17 mouse cellular contexts compared by ENCODE assay signal in genomic region chr17:15129630-15130287, GRCm38 (mm10).
DNase-seq lines count a peak whose midpoint lies in the region; ATAC-seq lines count a peak whose summit lies in the region.
"Had no signal": no experiment of that assay in that cellular context is flagged by ENCODE, and none has a peak within 500 bp of the region (broad histone marks: within the 10 kb centered on the region; RNA-seq: fewer than 3 reads in every experiment).

No protein-coding gene starts in this region.

- H3K9ac ChIP-seq in heart, embryonic 13.5 days, result no peak overlapping the region
- no peak overlapping the region for H3K9ac ChIP-seq in forebrain, embryonic 14.5 days (ENCODE audit: low read length)
- H3K9ac ChIP-seq: embryonic facial prominence, embryonic 13.5 days; forebrain, embryonic 12.5 days; liver, embryonic 13.5 days; midbrain, embryonic 13.5 days had no signal

- no peaks in the 10 kb centered on the region for H3K9me3 ChIP-seq in heart, embryonic 13.5 days
- no peaks in the 10 kb centered on the region for H3K9me3 ChIP-seq in forebrain, embryonic 14.5 days (replicated peaks; ENCODE audit: control insufficient read depth, low read length)
- H3K9me3 ChIP-seq: embryonic facial prominence, embryonic 13.5 days; forebrain, embryonic 12.5 days; hindbrain, embryonic 10.5 days; liver, embryonic 13.5 days; midbrain, embryonic 13.5 days had no signal

- peak; percentile 44 for DNase-seq in adrenal gland, postnatal 14 days
- DNase-seq in adrenal gland, adult 18-20 months (ENCODE audit: low spot score in 2 of 2), result no peak
- peak; percentile 48 for DNase-seq in gastrocnemius, postnatal 25 days
- DNase-seq in layer of hippocampus, adult 9-11 months, result no peak
- DNase-seq in forebrain, embryonic 14.5 days (ENCODE audit: low spot score), result no peak
- no peak for DNase-seq in T-cell, adult 2 months (ENCODE audit: low spot score)
- DNase-seq: cerebellum, postnatal 14 days; kidney, postnatal 14 days; liver, embryonic 13.5 days; lung, postnatal 14 days; thymus, adult 18-20 months had no signal

- 48% methylated on average over 9 of the region's 9 CpGs for WGBS in heart, embryonic 13.5 days
- 75% methylated on average over 9 of the region's 9 CpGs for WGBS in forebrain, embryonic 14.5 days

- no peak overlapping the region for H3K4me2 ChIP-seq in heart, embryonic 13.5 days
- no peak overlapping the region for H3K4me2 ChIP-seq in forebrain, embryonic 14.5 days (ENCODE audit: low read length)
- H3K4me2 ChIP-seq: embryonic facial prominence, embryonic 13.5 days; forebrain, embryonic 12.5 days; liver, embryonic 13.5 days; midbrain, embryonic 13.5 days had no signal

- H3K36me3 ChIP-seq in heart, embryonic 13.5 days, result no peaks in the 10 kb centered on the region
- H3K36me3 ChIP-seq in forebrain, embryonic 14.5 days (ENCODE audit: control insufficient read depth, insufficient read depth, low read length), result no peaks in the 10 kb centered on the region
- H3K36me3 ChIP-seq: embryonic facial prominence, embryonic 13.5 days; forebrain, embryonic 12.5 days; hindbrain, embryonic 10.5 days; liver, embryonic 13.5 days; midbrain, embryonic 13.5 days had no signal

- no peak; the same call in 1 of the 2 replicates for ATAC-seq in heart, embryonic 13.5 days (ENCODE audit: extremely low read depth, insufficient number of reproducible peaks, low FRiP score, low TSS enrichment)
- 0 out of 2 replicates have a peak, but pooled peaks have one; percentile 12 for ATAC-seq in megakaryocyte, adult 5-6 weeks (ENCODE audit: poor library complexity, severe bottlenecking)
- no peak for ATAC-seq in forebrain, embryonic 14.5 days
- ATAC-seq: midbrain, embryonic 13.5 days had no signal

- no peaks in the 10 kb centered on the region; the same call in 1 of the 2 replicates for H3K27me3 ChIP-seq in heart, embryonic 13.5 days (replicated peaks)
- H3K27me3 ChIP-seq in forebrain, embryonic 14.5 days (replicated peaks; ENCODE audit: control insufficient read depth, insufficient read depth, low read length), result no peaks in the 10 kb centered on the region
- H3K27me3 ChIP-seq: embryonic facial prominence, embryonic 13.5 days; forebrain, embryonic 12.5 days; liver, embryonic 13.5 days; midbrain, embryonic 13.5 days had no signal

- H3K4me3 ChIP-seq in heart, embryonic 13.5 days, result no peak overlapping the region
- no peak overlapping the region for H3K4me3 ChIP-seq in forebrain, embryonic 14.5 days (ENCODE audit: low read depth, low read length)
- H3K4me3 ChIP-seq: embryonic facial prominence, embryonic 13.5 days; forebrain, embryonic 12.5 days; hindbrain, embryonic 10.5 days; liver, embryonic 13.5 days; midbrain, embryonic 13.5 days had no signal

- peaks cover 23% of the 10 kb centered on the region for H3K4me1 ChIP-seq in heart, embryonic 13.5 days
- H3K4me1 ChIP-seq in forebrain, embryonic 14.5 days (ENCODE audit: control insufficient read depth, insufficient read depth, low read length), result no peaks in the 10 kb centered on the region
- H3K4me1 ChIP-seq: embryonic facial prominence, embryonic 13.5 days; forebrain, embryonic 12.5 days; hindbrain, embryonic 10.5 days; midbrain, embryonic 13.5 days had no signal

- H3K27ac ChIP-seq in heart, embryonic 13.5 days (replicated peaks), result peak overlapping the region; percentile 78
- H3K27ac ChIP-seq in forebrain, embryonic 14.5 days (ENCODE audit: low read depth, low read length), result no peak overlapping the region
- H3K27ac ChIP-seq: embryonic facial prominence, embryonic 13.5 days; forebrain, embryonic 12.5 days; hindbrain, embryonic 10.5 days; liver, embryonic 13.5 days; midbrain, embryonic 13.5 days had no signal

Comparison
In these comparisons a context has a peak if more than half of its experiments do, and no peak if none do; other contexts are left out.
1. DNase-seq: peak in adrenal gland, postnatal 14 days (single experiment) and gastrocnemius, postnatal 25 days (single experiment); none in adrenal gland, adult 18-20 months (0 of 2), layer of hippocampus, adult 9-11 months (single experiment), forebrain, embryonic 14.5 days (single experiment) and T-cell, adult 2 months (single experiment).